Mouse (Mus musculus) lung, adult 2 months (tissue): ENCODE measurements around the gene Syk.

ENCODE experiments used
- CTCF ChIP-seq: fragments of 200-500 bp; IDR thresholded peaks from 2 replicates; pipeline ENCODE4 v1.5.1; 2011; ENCODE audit warnings: mild to moderate bottlenecking, low read length, control low read depth; ENCODE audit not compliant: insufficient read depth
- POLR2A ChIP-seq: fragments of 200-500 bp; IDR thresholded peaks from 2 replicates; pipeline ENCODE4 v1.6.1; 2011; ENCODE audit warnings: low read depth, mild to moderate bottlenecking, control low read depth, low read length, borderline replicate concordance; ENCODE audit errors: extremely low read depth

- TF ChIP-seq CTCF (no peak), POLR2A (no peak)
Measured at GRCm38 (mm10) chr13:52602752-52603151, 19.8 kb downstream of the Syk start.
